Mouse (Mus musculus) MEL (cell line): ENCODE results near the gene Brd7. TPM values are rescaled to one million over a fixed set of nuclear protein-coding genes. Genes with fewer than 3 reads are reported as not detected.
A peak's percentile ranks its signal among the peaks of the same experiment; 100 is the strongest.

Source experiments
- DNase-seq: peaks from one replicate; pipeline ENCODE4 v3.0.0; 2011; ENCODE audit warnings: low read depth, low spot score
- H3K27ac ChIP-seq: 2 replicates; pipeline ENCODE4 v1.5.1; 2012; ENCODE audit warnings: low read depth, mild to moderate bottlenecking, control low read depth, low read length, moderate library complexity; ENCODE audit not compliant: control insufficient read depth
- H3K27me3 ChIP-seq, 2 experiments: fragments of 150-350 bp in 1 of 2; sonication (generic) in 1 of 2; 2 replicates each; pipeline ENCODE4 v1.6.1; 2012; ENCODE audit warnings: low read length in 2 of 2, mild to moderate bottlenecking in 2 of 2, improper control_type of control experiment in 1 of 2, moderate library complexity in 1 of 2; ENCODE audit not compliant: insufficient read depth in 2 of 2, control insufficient read depth in 1 of 2
- H3K36me3 ChIP-seq, 2 experiments: 2 replicates each; pipeline ENCODE4 v1.6.1; 2012 to 2014; ENCODE audit warnings: low read length in 2 of 2, improper control_type of control experiment in 1 of 2, inconsistent platforms in 1 of 2, mild to moderate bottlenecking in 1 of 2; ENCODE audit not compliant: insufficient read depth in 2 of 2, control insufficient read depth in 1 of 2
- H3K4me1 ChIP-seq, 2 experiments: fragments of 150-350 bp in 1 of 2; sonication (generic) in 1 of 2; 2 replicates each; pipeline ENCODE4 v1.6.1; 2012; ENCODE audit warnings: low read length in 2 of 2, improper control_type of control experiment in 1 of 2, mild to moderate bottlenecking in 1 of 2; ENCODE audit not compliant: insufficient read depth in 2 of 2, control insufficient read depth in 1 of 2
- H3K4me3 ChIP-seq, 2 experiments: fragments of 150-350 bp in 1 of 2; sonication (generic) in 1 of 2; 2 replicates each; pipeline ENCODE4 v1.5.1; 2012; ENCODE audit warnings: low read depth in 2 of 2, low read length in 2 of 2, mild to moderate bottlenecking in 2 of 2, moderate library complexity in 2 of 2, control low read depth in 1 of 2, improper control_type of control experiment in 1 of 2; ENCODE audit not compliant: control insufficient read depth in 1 of 2, insufficient read depth in 1 of 2
- H3K79me2 ChIP-seq: 2 replicates; pipeline ENCODE4 v1.6.1; 2012; ENCODE audit warnings: mild to moderate bottlenecking, low read length, moderate library complexity; ENCODE audit not compliant: control insufficient read depth, poor library complexity, insufficient read depth
- H3K9ac ChIP-seq: 2 replicates; pipeline ENCODE4 v1.6.1; 2012; ENCODE audit warnings: low read depth, mild to moderate bottlenecking, control low read depth, low read length, moderate library complexity; ENCODE audit not compliant: control insufficient read depth, poor library complexity, severe bottlenecking
- H3K9me3 ChIP-seq: fragments of 150-350 bp; sonication (generic); replicated peaks from 2 replicates; pipeline ENCODE4 v1.6.1; 2012; ENCODE audit warnings: mild to moderate bottlenecking, low read length, improper control_type of control experiment, moderate library complexity; ENCODE audit not compliant: insufficient read depth
- BHLHE40 ChIP-seq: IDR thresholded peaks from 2 replicates; pipeline ENCODE4 v1.6.1; 2012; ENCODE audit warnings: low read depth, mild to moderate bottlenecking, inconsistent platforms, low read length, improper control_type of control experiment, borderline replicate concordance
- CHD1 ChIP-seq: IDR thresholded peaks from 2 replicates; pipeline ENCODE4 v1.6.1; 2012; ENCODE audit warnings: low read depth, mild to moderate bottlenecking, inconsistent platforms, low read length, improper control_type of control experiment
- CHD2 ChIP-seq: IDR thresholded peaks from 2 replicates; pipeline ENCODE4 v1.6.1; 2011; ENCODE audit warnings: low read length, improper control_type of control experiment
- CTCF ChIP-seq, 3 experiments: IDR thresholded peaks in 2 of 3; conservative IDR thresholded peaks in 1 of 3; 2 replicates each; pipeline ENCODE4 v1.5.1; 2011 to 2012; ENCODE audit warnings: low read length in 3 of 3, low read depth in 2 of 3, mild to moderate bottlenecking in 2 of 3, improper control_type of control experiment in 1 of 3, inconsistent platforms in 1 of 3, mixed read lengths in 1 of 3, moderate library complexity in 1 of 3; ENCODE audit not compliant: control insufficient read depth in 1 of 3, insufficient read depth in 1 of 3, poor library complexity in 1 of 3, severe bottlenecking in 1 of 3
- E2F4 ChIP-seq: IDR thresholded peaks from 2 replicates; pipeline ENCODE4 v1.6.1; 2011; ENCODE audit warnings: low read depth, low read length, improper control_type of control experiment, borderline replicate concordance
- ELF1 ChIP-seq: IDR thresholded peaks from 2 replicates; pipeline ENCODE4 v1.6.1; 2014; ENCODE audit warnings: low read depth, mild to moderate bottlenecking, inconsistent platforms, low read length, improper control_type of control experiment, moderate library complexity
- EP300 ChIP-seq, 2 experiments: IDR thresholded peaks; 2 replicates each; pipeline ENCODE4 v1.6.1; 2011; ENCODE audit warnings: improper control_type of control experiment in 2 of 2, low read length in 2 of 2, low read depth in 1 of 2, mild to moderate bottlenecking in 1 of 2
- ETS1 ChIP-seq: IDR thresholded peaks from 2 replicates; pipeline ENCODE4 v1.6.1; 2012; ENCODE audit warnings: low read depth, mild to moderate bottlenecking, inconsistent platforms, low read length, improper control_type of control experiment, moderate library complexity
- GABPA ChIP-seq: IDR thresholded peaks from 2 replicates; pipeline ENCODE4 v1.6.1; 2012; ENCODE audit warnings: low read depth, mild to moderate bottlenecking, inconsistent platforms, low read length, improper control_type of control experiment, moderate library complexity
- GATA1 ChIP-seq: IDR thresholded peaks from 2 replicates; pipeline ENCODE4 v1.6.1; 2011; ENCODE audit warnings: low read depth, low read length, improper control_type of control experiment
- HCFC1 ChIP-seq: IDR thresholded peaks from 2 replicates; pipeline ENCODE4 v1.6.1; 2012; ENCODE audit warnings: low read depth, mild to moderate bottlenecking, inconsistent platforms, low read length, improper control_type of control experiment, moderate library complexity
- JUND ChIP-seq: IDR thresholded peaks from 2 replicates; pipeline ENCODE4 v1.6.1; 2011; ENCODE audit warnings: low read depth, mild to moderate bottlenecking, improper control_type of control experiment, low read length
- KAT2A ChIP-seq: conservative IDR thresholded peaks from 2 replicates; pipeline ENCODE4 v1.6.1; 2012; ENCODE audit warnings: low read depth, low read length, improper control_type of control experiment, inconsistent platforms
- MAFK ChIP-seq: IDR thresholded peaks from 2 replicates; pipeline ENCODE4 v1.6.1; 2011; ENCODE audit warnings: low read depth, mild to moderate bottlenecking, low read length, improper control_type of control experiment, borderline replicate concordance
- MAX ChIP-seq: IDR thresholded peaks from 2 replicates; pipeline ENCODE4 v1.6.1; 2011; ENCODE audit warnings: low read length, improper control_type of control experiment
- MAZ ChIP-seq: IDR thresholded peaks from 2 replicates; pipeline ENCODE4 v1.6.1; 2012; ENCODE audit warnings: low read depth, mild to moderate bottlenecking, inconsistent platforms, low read length, improper control_type of control experiment
- MXI1 ChIP-seq: IDR thresholded peaks from 2 replicates; pipeline ENCODE4 v1.6.1; 2011; ENCODE audit warnings: mild to moderate bottlenecking, low read depth, low read length, improper control_type of control experiment
- MYB ChIP-seq: IDR thresholded peaks from 2 replicates; pipeline ENCODE4 v1.6.1; 2011; ENCODE audit warnings: mild to moderate bottlenecking, low read depth, low read length, improper control_type of control experiment
- NELFE ChIP-seq: IDR thresholded peaks from 2 replicates; pipeline ENCODE4 v1.6.1; 2011; ENCODE audit warnings: low read depth, low read length, improper control_type of control experiment
- NRF1 ChIP-seq: IDR thresholded peaks from 2 replicates; pipeline ENCODE4 v1.6.1; 2014; ENCODE audit warnings: low read depth, mild to moderate bottlenecking, inconsistent platforms, low read length, improper control_type of control experiment, moderate library complexity; ENCODE audit not compliant: poor library complexity, insufficient read depth, severe bottlenecking
- POLR2A ChIP-seq, 2 experiments: IDR thresholded peaks; 2 replicates each; pipeline ENCODE4 v1.6.1; 2011 to 2012; ENCODE audit warnings: low read length in 2 of 2, mild to moderate bottlenecking in 2 of 2, control low read depth in 1 of 2, improper control_type of control experiment in 1 of 2, low read depth in 1 of 2, moderate library complexity in 1 of 2; ENCODE audit not compliant: control insufficient read depth in 1 of 2, insufficient read depth in 1 of 2, poor library complexity in 1 of 2
- POLR2AphosphoS2 ChIP-seq: IDR thresholded peaks from 2 replicates; pipeline ENCODE4 v1.6.1; 2011; ENCODE audit warnings: low read length, improper control_type of control experiment
- POLR2AphosphoS5 ChIP-seq: IDR thresholded peaks from 2 replicates; pipeline ENCODE4 v1.6.1; 2012; ENCODE audit warnings: low read depth, borderline replicate concordance, mild to moderate bottlenecking, inconsistent platforms, low read length, moderate library complexity, mixed read lengths
- RAD21 ChIP-seq: IDR thresholded peaks from 2 replicates; pipeline ENCODE4 v1.6.1; 2011; ENCODE audit warnings: mild to moderate bottlenecking, low read depth, low read length, improper control_type of control experiment
- RCOR1 ChIP-seq: IDR thresholded peaks from 2 replicates; pipeline ENCODE4 v1.6.1; 2012; ENCODE audit warnings: low read depth, mild to moderate bottlenecking, inconsistent platforms, low read length, improper control_type of control experiment
- SIN3A ChIP-seq: IDR thresholded peaks from 2 replicates; pipeline ENCODE4 v1.6.1; 2012; ENCODE audit warnings: low read length, improper control_type of control experiment, inconsistent platforms
- TAL1 ChIP-seq: IDR thresholded peaks from 2 replicates; pipeline ENCODE4 v1.6.1; 2012; ENCODE audit warnings: mild to moderate bottlenecking, inconsistent platforms, low read length, moderate library complexity, mixed read lengths
- TBP ChIP-seq: IDR thresholded peaks from 2 replicates; pipeline ENCODE4 v1.8.0; 2011; ENCODE audit warnings: low read depth, low read length, improper control_type of control experiment
- TCF12 ChIP-seq: IDR thresholded peaks from 2 replicates; pipeline ENCODE4 v1.6.1; 2014; ENCODE audit warnings: low read depth, mild to moderate bottlenecking, inconsistent platforms, low read length, improper control_type of control experiment, moderate library complexity
- UBTF ChIP-seq: IDR thresholded peaks from 2 replicates; pipeline ENCODE4 v1.6.1; 2012; ENCODE audit warnings: low read depth, mild to moderate bottlenecking, inconsistent platforms, low read length, improper control_type of control experiment, moderate library complexity, borderline replicate concordance; ENCODE audit not compliant: insufficient read depth
- USF2 ChIP-seq, 2 experiments: IDR thresholded peaks; 2 replicates each; pipeline ENCODE4 v1.6.1; 2011 to 2012; ENCODE audit warnings: improper control_type of control experiment in 2 of 2, low read length in 2 of 2, borderline replicate concordance in 1 of 2, inconsistent platforms in 1 of 2, low read depth in 1 of 2, mild to moderate bottlenecking in 1 of 2; ENCODE audit not compliant: insufficient read depth in 1 of 2
- ZC3H11A ChIP-seq: IDR thresholded peaks from 2 replicates; pipeline ENCODE4 v1.6.1; 2012; ENCODE audit warnings: low read depth, mild to moderate bottlenecking, inconsistent platforms, low read length, improper control_type of control experiment
- ZKSCAN1 ChIP-seq: IDR thresholded peaks from 2 replicates; pipeline ENCODE4 v1.6.1; 2012; ENCODE audit warnings: low read depth, mild to moderate bottlenecking, inconsistent platforms, low read length, improper control_type of control experiment, moderate library complexity
- ZMIZ1 ChIP-seq: IDR thresholded peaks from 2 replicates; pipeline ENCODE4 v1.6.1; 2012; ENCODE audit warnings: low read depth, mild to moderate bottlenecking, inconsistent platforms, low read length, improper control_type of control experiment, moderate library complexity
- ZNF384 ChIP-seq: IDR thresholded peaks from 2 replicates; pipeline ENCODE4 v1.6.1; 2012; ENCODE audit warnings: low read depth, mild to moderate bottlenecking, inconsistent platforms, low read length, improper control_type of control experiment
- polyA plus RNA-seq, 2 experiments: library from polyadenylated mRNA; stranded (reverse) in 1 of 2; unstranded in 1 of 2; fragments of >175 nt in 1 of 2; fragments of >200 nt in 1 of 2; gene quantifications; 2 replicates each; pipeline versions ENCODE4 v1.2.1 to v1.2.4; 2012; ENCODE audit warnings: low replicate concordance in 2 of 2, low read depth in 1 of 2; ENCODE audit not compliant: insufficient read length in 2 of 2, insufficient read depth in 1 of 2, missing spikeins in 1 of 2
- total RNA-seq: library from RNA; depleted of rRNA; stranded (reverse); fragments of 300-350 nt; gene quantifications from 2 replicates; pipeline ENCODE4 v1.2.3, GENCODE M21; 2012

Brd7 gene
- total and polyA plus RNA-seq, 3 experiments = 40.0 to 192 (median 89.0) TPM

DNA sequence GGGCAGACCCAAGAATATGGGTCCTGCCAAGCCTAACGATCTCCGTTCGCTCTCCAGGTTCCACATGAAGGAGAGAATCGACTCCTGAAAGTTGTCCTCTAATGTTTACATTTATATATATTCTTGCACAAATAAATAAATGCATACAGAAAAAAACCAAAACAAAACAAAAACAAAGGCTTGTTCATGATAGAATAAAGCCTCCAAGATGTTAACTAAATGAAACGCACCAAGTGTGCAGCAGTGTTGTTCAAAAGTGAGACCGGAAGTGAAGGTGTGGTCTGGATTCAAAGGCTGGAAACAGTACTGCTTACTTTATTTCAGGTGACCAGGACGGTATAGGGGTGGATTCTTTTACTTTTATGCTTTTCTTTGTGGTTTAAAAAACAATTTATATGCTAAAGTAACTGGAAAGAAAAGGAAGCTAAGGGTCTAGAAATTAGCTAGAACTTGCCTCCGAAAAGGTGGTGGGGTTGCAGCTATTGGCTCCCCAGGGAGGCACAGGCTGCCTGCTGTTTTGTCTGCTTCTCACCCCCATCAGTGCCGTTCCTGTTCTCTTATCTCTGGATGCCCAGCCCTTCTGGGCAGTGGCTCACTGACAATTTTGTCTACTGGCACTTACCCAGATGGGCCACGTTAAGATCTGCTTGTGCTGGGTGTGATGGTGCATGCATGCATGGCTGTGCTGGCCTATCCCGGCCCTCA is 604 bp upstream of the Brd7 start:
- Histone ChIP-seq H3K79me2 (peaks cover 34% of the 10 kb centered on the region), H3K9me3 (no peaks in the 10 kb centered on the region), H3K27me3 (0 out of 4 replicates have a peak, but pooled peaks cover 0 to 1% of the 10 kb centered on the region in 2 experiments), H3K9ac (peak overlapping the region; percentile 66), H3K36me3 (peaks cover 9 to 18% of the 10 kb centered on the region in 2 experiments), H3K4me1 (peaks cover 0 to 8% of the 10 kb centered on the region in 2 experiments; a peak in 2 of 4 replicates), H3K27ac (peak overlapping the region; percentile 61), H3K4me3 (peak overlapping the region; percentile 87 to 100)
- peak; percentile 86 for DNase-seq
- TF ChIP-seq HCFC1 = 0 out of 2 replicates have a peak, but pooled peaks have one; percentile 46
- no peak for TF ChIP-seq CHD2
- TF ChIP-seq ELF1 = 0 out of 2 replicates have a peak, but pooled peaks have one; percentile 48
- TF ChIP-seq MAZ = no peak
- no peak for TF ChIP-seq MYB
- TF ChIP-seq ZMIZ1 = no peak
- TF ChIP-seq CHD1 = no peak
- no peak for TF ChIP-seq ZKSCAN1
- peak in 1 of 2 experiments; percentile 61; a peak in 2 of 4 replicates for TF ChIP-seq EP300 (IDR thresholded peaks at IDR 0.05; ENCODE audit: low read depth in 1 of 2, low read length in 2 of 2)
- TF ChIP-seq GATA1 = peak; percentile 68
- TF ChIP-seq ZC3H11A = no peak
- TF ChIP-seq NELFE = no peak
- no peak; the same call in 1 of the 2 replicates for TF ChIP-seq RCOR1
- no peak for TF ChIP-seq POLR2AphosphoS5
- no peak for TF ChIP-seq MAX
- no peak for TF ChIP-seq UBTF
- TF ChIP-seq SIN3A = peak; percentile 51
- TF ChIP-seq TAL1 = peak; percentile 58
- TF ChIP-seq CTCF (IDR thresholded peaks at IDR 0.05 in 2 of 3, conservative IDR thresholded peaks at IDR 0.05 in 1 of 3; ENCODE audit: control insufficient read depth in 1 of 3, insufficient read depth in 1 of 3, low read depth in 2 of 3, low read length in 3 of 3, poor library complexity in 1 of 3, severe bottlenecking in 1 of 3) = no peak
- no peak for TF ChIP-seq ZNF384
- TF ChIP-seq BHLHE40 = no peak; the same call in 1 of the 2 replicates
- TF ChIP-seq MAFK = no peak
- TF ChIP-seq TCF12 = peak; percentile 26; the same call in 1 of the 2 replicates
- TF ChIP-seq NRF1 = no peak
- no peak; a peak in 1 of 4 replicates for TF ChIP-seq POLR2A (IDR thresholded peaks at IDR 0.05; ENCODE audit: control insufficient read depth in 1 of 2, insufficient read depth in 1 of 2, low read depth in 1 of 2, low read length in 2 of 2, poor library complexity in 1 of 2)
- TF ChIP-seq MXI1 = no peak; the same call in 1 of the 2 replicates
- TF ChIP-seq KAT2A = no peak
- TF ChIP-seq E2F4 = no peak
- TF ChIP-seq ETS1 = peak; percentile 41; the same call in 1 of the 2 replicates
- TF ChIP-seq RAD21 = no peak
- no peak for TF ChIP-seq USF2 (IDR thresholded peaks at IDR 0.05; ENCODE audit: borderline replicate concordance in 1 of 2, insufficient read depth in 1 of 2, low read depth in 1 of 2, low read length in 2 of 2)
- no peak for TF ChIP-seq JUND
- TF ChIP-seq GABPA = no peak
- TF ChIP-seq TBP = peak; percentile 68; the same call in 1 of the 2 replicates
- no peak; the same call in 1 of the 2 replicates for TF ChIP-seq POLR2AphosphoS2
